Mouse (Mus musculus) thymus, postnatal 4 days (tissue): ENCODE measurements at regions not wholly inside any gene's neighbourhood (a gene's known extent, or its start where the extent isn't known, plus 50 kb on each side); places are given as distances from the start of the nearest gene placed in this dataset.

ENCODE experiments used
- DNase-seq: peaks from one replicate; pipeline ENCODE4 v3.0.0; 2021

DNA sequence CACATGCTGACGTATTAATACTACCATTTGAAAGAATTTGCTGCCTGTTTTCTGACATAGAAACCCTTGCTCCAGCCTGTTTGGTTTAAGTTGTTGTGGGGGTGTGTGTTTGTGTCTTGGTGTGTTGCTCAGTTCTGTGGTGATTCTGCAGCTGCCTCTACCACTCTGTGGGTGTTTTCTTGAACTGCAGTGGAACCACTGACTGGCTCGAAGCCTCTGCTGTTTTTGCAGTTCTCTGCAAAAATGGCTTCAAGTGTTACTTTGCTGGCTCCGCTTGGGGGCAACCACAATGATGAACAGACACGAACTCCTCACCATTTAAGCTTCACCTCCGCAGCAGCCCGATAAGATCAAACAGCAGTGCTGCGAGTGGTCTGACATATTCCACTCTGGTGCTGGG lies 274.6 kb downstream of the Ets1 start:
- peak; percentile 69 for DNase-seq

DNA sequence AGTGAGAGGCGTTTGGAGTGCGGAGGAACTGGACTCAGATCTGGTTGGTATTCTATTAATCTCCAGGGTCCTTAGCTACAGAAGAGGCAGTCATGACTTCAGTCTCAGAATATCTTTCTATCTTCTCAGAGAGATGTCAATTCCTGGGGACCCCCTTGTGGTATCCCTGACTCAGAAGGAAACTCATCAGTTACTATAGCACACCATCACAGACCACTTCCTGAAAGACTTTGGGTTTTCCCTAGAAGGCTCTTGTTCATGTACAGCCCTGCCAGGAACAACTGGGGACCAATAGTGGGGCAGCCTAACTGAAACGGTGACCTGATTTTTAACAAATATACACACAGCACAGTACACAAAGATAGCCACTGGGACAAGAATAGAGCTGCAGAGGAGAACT lies 279.6 kb downstream of the Ets1 start:
- no peak for DNase-seq

DNA sequence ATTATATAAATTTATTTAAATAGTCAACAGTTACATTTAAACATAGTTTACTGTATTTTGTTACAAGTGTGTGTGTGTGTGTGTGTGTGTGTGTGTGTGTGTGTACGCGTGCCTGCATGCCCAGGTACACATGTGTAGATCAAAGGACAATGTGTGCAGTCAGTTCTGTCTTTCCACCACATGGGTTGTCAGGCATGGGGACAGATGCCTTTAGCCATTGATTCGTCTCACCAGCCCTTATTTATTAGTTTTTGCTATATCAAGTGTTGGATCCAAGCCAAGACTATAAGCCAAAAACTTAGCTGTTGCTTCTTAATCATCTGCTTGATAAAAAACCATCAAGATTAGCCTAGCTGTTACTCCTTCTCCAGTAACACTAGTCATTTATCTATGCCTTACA lies 280.7 kb downstream of the Ets1 start:
- DNase-seq, result no peak

DNA sequence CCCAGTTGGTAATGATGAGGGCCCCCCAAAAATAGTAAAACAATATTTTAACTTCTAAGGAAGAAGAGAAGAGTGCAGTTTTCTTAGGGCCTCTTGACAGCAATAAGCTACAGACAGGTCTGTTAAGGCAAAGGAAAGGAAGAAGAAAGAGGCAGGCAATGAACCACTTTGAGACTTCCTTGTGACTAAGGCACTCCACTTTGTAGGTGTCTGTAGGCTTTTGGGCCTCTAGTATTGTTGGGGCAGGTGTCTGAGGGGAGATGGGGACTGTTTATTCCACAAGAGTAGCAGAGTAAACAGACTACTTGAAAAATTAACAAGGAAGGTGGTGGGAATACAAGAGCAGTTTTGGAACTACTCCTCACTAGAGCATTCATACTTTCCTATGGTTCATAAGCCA lies 287.9 kb downstream of the Ets1 start:
- no peak for DNase-seq

DNA sequence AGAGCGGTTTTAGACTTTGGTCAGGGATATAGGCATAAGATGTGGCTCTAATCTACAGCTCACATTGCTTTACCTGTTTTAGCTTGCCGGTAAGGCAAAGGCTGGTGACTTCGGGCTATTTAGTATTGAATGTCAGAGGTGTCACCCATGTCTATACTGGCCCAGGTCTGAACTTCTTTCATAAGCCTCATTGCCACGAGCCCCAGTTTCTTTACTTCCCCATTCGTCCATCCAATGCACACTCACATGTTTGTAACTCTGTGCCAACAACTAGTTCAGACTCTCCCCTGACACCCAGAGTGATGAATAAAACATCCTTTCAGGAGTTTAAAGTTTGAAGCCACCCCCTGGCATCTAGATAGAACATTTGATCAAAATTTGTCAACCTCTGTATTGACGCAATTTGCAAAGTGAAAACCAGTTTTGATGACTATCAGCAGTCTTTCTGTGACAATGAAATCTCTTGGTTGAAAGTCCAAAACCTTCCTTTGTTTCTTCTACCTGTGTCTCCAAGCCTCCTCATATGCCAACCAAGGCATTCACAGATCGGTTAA lies 288.4 kb downstream of the Ets1 start:
- no peak for DNase-seq

DNA sequence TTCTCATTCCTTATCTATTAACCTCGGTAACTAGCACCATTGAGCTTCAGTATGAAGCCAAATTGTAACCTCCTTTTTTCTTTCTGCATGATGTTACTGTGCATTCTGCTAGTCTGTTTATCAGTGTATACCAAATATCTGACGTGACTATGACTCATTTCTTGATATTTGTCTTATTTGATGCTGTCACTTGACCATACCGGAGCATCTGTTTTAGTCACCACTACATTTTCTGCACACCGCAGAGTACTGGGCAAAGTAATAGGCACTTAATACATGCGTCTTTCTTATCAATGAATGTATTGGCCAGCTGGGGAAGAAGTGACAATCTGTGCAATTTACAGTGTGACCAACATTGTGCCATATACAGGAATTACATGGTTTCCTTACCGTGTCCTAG lies 289.0 kb downstream of the Ets1 start:
- DNase-seq, result no peak

DNA sequence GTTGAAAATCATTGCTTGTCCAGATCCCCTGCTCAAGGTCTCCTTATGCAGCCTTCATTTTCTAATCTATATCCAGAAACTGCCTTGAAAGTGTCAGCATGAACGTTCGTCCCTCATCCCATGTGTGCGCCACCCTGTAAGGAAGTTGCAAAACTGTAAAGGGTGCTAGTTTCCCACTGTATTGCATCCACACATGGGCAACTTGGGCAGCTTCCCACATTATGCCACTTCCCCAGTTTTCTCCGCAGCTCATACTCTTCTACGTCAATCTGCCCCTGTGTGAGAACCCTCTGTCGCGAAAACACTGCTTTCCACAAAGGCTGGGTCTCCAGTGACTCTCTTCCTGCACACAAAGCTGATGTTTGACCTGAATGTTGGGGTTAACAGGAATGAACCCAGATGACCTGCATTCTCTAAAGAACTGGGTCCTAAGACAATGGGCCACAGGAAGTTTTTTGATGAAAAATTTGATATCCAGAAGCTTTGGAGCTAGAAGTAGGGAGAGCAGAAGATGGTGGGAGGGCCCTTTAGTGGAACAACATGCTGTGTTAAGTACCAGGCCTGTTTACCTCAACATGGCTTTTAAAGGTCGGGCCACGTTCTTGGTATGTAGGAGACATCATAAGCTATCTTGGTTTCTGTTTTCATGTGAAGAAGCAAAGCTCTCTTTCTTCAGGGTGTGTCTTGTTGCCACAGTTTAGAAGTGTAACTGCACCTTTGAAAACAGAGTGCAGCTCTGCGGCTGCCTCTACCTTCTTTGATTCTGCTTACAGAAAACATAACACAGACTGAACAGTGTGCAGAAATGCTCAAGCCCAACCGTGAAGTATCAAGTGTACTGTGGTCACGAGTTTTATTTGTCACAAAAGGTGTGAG lies 289.9 kb downstream of the Ets1 start:
- DNase-seq, result peak; percentile 58

DNA sequence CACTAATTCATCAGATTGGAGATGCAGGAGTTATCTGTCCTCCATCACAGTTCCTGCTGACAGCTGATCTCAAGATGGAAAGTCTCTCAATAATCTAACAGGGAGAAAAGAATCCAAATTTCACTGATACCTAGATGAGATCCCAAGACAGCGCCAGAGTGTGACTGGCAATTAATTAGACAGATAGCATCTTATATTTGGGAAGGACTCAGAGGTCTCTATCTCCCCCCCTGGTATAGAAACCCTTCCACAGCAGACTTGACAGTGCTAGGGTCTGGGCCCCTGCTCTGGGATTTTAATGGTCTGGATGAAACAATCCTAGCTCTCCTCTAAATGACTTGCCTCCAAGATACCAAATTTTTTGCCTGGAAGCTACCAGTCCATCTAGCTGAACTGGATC lies 291.6 kb downstream of the Ets1 start:
- no peak for DNase-seq

DNA sequence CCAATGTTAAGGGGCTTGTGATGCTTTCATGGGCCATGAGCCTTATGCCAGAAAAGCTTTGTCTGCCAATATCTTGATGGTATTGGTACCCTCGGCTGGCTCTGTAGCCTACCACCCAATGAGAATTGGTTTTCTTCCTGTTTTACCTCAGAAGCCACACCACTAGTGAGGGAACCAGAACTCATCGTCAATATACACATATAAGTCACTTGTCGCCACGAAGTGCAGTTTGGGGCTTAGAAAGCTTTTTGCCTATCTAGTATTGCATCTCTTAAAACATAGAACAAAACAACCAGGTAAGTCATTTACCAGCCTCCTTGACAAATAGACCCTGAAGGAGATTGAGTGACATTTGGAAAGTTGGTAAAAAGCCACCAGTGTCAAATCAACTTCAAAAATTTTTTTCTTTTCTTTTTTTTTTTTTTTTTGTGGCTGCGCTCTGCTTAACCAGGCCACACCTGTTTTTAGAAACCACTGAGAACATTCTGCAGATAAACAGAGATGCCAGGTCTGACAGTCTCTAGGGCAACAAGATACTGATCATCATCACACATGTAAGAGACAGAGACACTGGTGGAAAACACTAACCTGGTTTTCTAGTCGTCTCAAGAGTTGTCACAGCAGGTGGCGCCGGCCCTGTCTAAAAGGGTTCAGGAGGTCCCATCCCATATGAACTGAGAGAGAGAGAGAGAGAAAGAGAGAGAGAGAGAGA lies 292.4 kb downstream of the Ets1 start:
- DNase-seq, result peak; percentile 87

DNA sequence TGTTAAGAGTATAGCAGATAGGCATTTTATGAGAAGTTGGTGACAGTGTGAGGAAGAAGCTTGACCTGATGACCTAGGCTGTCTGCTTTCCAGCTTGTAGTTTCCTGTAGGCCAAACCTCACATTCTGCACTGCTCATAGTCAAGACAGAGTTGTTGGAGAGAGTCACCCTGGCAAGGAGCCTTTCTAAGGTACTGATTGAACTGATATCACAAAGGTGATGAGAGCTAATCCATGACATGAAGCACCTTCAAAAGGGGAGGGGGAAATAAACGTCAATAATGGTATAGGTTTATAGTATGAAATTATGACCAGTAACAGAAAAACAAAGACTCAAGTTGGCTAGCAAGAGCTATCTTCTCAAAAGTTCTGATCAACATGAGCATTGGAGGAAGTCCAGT lies 293.3 kb downstream of the Ets1 start:
- no peak for DNase-seq

DNA sequence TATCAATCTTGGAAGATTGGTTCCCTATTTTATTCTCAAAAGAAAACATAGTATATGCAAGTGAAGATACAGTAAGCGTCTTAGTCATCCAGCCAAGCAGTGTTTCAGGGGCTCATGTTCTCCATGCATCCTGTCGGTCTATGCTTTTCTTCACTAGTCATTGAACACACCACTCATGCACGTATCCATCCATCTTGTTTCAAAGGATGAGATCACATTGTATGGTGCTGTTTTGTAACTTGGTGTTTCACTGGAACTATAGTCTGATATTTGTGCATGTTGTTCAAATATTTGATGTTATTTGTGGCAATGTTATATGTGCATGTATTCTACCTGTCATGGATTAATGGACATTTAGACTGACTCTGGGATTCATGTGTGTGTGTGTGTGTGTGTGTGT lies 293.8 kb downstream of the Ets1 start:
- DNase-seq, result no peak

DNA sequence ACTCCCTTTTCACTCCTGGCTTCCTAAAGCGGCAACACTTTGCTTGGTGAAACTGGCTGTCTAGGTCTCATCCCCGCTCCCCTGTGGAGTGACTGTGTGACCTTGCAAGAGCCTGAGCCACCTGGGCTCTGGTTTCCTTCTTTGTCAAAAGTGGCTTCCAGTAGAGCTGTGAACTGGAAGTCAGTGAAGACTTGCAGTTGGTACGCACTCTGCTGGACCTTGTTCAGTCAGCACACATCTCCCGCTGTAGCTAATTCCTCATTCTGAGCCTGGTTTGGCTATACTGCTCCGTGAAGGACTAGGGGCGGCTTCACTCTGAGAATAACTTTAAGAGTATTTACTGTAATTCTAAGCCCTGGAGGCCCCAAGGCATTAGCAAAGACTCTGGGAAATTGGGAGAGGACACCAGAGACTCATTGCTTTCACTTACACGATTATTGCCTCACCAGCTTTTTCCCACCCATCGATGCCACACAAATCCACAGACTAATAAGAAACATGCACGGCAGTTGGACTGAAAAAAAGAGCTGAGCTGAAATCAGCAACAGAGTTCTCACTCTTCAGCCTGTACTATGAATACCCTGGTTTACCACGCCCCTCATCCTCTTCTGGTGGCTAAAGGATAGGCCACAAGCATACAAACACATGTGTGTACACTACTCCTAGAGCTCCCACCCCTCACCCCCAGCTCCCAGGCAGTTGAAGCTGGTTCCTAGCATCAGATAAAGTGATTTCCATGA lies 295.4 kb downstream of the Ets1 start:
- DNase-seq, result peak; percentile 70

DNA sequence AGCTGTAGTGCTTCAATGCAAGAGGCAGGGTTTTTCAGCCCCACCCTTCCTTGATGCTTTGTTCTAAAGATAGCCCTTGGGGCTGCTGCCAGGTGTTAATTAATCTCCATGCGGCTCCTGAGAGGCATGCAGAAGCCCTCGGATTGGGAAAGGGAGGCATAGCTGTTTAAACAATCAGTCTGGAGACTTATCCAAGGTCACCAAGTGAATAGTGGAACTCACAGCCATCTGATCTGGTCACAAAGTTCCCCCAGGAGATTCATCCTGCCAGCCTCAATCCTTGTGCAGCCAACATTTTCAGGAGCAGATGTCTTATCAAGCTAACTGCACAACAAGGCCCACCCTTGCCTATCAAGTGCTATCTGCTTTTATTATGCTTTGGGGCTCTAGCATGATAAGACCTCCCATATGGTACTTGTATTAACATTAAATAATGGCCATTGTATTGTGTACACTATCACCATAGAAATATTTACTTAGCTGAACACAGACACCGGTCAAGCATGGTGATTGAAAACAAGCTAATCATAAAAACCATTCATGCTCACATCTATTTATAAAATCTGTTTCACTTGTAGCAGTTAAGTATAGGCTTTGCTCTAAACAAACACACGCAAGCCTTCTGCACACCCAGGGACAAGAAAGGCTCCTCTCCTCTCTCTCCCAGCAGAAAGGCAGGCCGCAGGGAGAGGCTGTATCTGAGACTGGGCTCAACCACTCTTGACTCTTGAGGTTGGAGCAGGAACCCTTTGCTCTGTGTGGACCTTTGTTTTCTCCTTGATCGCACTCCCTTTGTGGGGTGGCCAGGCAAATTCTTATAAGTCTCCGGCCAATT lies 297.4 kb downstream of the Ets1 start:
- no peak for DNase-seq

DNA sequence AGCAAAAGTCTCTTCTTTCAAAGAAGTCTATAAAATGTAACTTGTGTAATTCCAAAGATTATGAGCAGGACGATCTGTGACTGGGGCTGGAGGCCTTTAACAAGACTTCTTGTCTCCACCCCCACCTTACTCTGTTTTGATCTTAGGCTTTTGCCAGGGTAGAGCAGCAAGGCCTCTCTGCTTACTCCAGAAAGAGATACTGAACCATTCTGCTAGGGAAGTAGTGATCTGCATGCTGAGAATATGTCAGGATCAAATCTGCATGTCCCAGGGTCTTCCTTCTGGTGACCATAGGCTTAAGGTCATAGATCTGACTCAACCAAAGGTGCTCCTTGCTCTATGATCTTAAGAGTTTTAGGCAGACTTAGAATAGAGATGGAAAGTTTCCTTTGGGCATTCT lies 298.4 kb downstream of the Ets1 start:
- no peak for DNase-seq

DNA sequence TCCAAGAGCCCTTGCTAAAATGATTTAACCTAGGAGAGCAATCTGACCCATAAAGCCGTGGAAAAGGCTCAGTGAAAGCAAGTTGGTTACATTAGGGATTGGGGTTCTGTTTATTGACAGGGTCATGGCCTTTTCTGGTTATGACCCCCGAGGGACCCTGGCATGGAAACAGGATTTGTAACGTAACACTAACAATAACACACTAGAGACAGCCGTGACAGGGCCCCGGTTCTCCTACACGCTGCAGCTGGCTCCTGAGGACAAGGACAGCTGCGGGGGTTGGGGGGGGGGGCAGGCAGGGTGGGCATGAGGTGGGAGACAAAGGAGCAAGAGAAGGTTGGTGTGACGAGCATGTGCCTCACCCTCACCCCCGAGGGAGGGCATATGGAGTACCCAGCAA lies 300.4 kb downstream of the Ets1 start:
- DNase-seq, result peak; percentile 55

DNA sequence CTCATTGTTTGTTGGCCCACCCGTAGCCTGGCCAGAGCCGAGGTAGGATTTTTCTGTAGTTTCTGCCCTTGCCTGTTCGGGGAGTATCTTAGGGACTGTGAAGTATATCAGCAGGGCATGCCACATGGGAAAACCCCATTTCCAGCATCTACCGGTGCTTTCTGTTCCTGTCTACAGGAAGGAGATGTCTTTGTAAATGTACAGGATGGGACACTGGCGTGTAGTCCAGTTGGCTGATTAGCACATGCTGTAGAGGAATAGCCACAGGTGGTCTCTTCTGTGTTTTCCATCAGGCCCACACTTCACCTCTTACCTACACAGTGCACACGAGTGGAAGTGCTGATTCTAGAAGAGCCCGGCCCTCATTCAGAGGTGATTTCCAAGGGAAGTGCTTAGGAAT lies 301.4 kb downstream of the Ets1 start:
- no peak for DNase-seq

DNA sequence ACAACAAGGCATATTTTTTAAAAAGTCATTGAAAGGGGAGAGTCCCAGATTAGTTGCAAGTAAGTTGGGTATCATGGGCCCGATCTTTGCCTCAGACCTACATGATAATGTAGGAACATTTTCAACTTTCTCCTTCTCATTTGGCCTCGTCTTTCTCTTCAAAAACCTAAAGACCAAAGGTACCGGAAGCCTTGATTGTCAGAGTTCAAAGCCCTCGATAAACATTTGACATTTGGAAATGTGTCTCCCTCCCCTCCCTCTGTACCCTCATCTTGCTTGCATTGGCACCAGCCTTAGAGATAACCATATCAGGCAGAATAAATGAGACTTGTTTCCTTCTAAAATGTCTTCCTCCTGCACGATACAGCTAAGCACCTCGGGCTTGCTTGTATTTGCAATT lies 302.8 kb downstream of the Ets1 start:
- DNase-seq, result peak; percentile 22

DNA sequence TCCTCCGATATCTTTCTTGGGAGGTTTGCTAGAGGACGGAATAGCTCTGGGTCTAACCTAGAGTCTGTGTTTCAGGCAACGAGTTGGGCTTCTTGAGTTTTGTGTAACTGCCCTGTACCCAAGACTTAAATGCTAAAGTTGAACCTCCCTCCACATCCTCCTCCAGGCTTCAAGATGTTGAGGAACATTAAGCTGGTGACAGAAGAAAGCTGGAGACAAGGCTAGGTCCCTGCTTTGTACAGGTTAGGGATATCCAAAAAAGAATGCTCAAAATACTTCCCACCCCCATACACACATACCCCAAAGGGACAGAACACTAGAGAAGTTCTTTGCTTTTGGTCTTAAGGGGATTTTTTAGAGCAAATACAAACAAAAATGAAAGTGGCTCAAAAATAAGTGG lies 303.6 kb downstream of the Ets1 start:
- DNase-seq, result peak; percentile 12

DNA sequence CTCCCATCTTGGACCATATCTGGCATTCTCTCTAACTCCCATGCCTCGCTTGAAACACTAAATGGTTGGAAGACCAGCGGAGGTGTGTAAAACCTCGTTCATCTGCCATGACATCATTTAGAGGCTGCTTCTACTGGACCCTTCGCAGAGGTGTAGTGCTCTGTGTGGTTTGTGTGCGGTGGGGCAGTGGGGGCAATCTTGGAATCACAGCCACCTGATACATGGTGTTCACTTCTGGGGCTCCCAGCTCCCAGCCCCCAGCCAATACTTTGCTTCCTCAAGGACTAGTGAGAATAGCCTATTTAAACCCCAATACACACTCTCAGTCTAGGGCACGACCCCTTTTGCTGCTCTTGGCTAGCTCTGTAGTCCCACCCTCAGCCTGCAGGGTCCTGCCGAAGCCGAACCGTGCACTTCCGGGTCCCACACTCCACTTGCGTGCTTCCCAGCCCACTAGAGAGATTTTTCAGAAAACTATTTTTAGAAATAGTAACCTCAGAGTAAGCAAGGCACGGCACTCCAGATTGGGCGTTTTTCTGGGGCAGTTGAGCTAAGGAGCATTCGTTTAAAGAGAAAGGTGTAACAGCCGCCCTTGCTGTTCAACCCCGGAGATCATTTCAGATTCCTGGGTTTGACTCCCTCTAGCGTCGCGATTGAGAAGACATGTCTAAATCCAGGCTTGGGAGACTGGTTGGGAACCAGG lies 304.2 kb downstream of the Ets1 start:
- DNase-seq, result peak; percentile 85

DNA sequence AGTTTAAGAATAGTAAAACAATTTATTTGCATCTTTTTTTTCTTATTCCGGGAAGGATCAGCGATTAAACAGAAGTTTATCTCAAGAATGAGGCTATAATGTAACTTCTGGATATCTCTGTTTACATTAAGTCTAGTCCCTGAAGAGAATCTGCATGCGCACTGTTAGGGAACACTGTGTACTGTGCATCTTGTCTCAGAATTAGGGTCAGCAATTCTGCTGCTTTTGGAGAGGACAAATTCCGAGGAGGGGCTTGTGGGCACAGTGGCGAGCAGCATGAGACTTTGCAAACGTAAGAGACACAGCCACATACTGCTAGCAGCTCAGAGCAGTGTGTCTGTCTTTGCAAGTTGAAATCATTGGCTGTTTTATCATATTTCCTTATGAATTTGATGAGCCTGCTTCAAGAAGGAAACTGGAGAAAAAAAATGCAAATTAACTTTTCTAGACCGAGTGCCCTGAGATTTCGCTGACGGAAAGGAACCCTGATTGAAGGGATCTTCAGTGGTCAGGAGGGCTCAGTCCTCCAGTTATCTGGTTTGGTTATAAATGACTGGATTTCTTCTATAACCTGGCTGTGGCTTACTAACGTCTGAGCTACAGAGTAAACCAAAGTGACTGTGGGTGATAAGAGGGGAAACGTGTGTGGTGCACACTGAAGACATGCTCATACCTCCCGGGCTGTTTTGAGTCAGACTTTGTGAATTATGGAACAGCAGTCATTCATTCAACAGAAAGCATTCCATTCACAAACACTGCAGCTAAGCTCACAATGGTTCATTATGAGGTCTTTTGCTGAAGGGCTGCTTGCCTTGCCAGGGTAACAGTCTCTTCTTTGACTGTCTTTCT lies 305.1 kb downstream of the Ets1 start:
- DNase-seq, result peak; percentile 40

DNA sequence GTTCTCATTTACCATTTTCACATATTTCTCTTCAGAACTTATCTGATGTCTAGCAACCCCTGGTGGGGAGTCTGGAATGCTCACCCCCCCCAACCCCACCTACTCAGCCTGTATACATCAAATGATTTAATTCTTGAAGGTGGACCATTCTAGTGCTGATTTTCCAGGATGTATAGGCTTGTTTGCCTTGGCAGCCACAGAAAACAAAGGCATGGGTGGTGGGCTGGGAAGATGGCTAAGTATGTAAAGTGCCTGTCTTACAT lies 305.7 kb downstream of the Ets1 start:
- peak; percentile 73 for DNase-seq
